Mouse (Mus musculus): ENCODE measurements around the gene Ndfip2. TPM values are rescaled to one million over a fixed set of nuclear protein-coding genes. Genes with fewer than 3 reads are reported as not detected.

Gene Ndfip2
- polyA plus RNA-seq, 1 experiment from 2014 or later: 57.2 TPM

- ATAC-seq (replicated peaks; ENCODE audit: low FRiP score) (no peak), DNase-seq (ENCODE audit: low spot score) (no peak)
- H3K9ac ChIP-seq (ENCODE audit: low read length): no peak overlapping the region
- WGBS: 90% methylated on average over 3 of the region's 3 CpGs
- no peaks in the 10 kb centered on the region for H3K27me3 ChIP-seq (ENCODE audit: control insufficient read depth, insufficient read depth, low read length)
- no peak overlapping the region for H3K27ac ChIP-seq (ENCODE audit: low read depth, low read length)
- no peaks in the 10 kb centered on the region for H3K9me3 ChIP-seq (ENCODE audit: control insufficient read depth, low read length)
- no peak overlapping the region for H3K4me2 ChIP-seq (ENCODE audit: low read depth, low read length, severe bottlenecking)
- no peak overlapping the region for H3K4me3 ChIP-seq (ENCODE audit: low read depth, low read length)
- H3K4me1 ChIP-seq (replicated peaks; ENCODE audit: control insufficient read depth, insufficient read depth, low read length): no peaks in the 10 kb centered on the region
- no peaks in the 10 kb centered on the region for H3K36me3 ChIP-seq (ENCODE audit: control insufficient read depth, insufficient read depth, low read length)
Measured at GRCm38 (mm10) chr14:105293777-105294176, 35.4 kb downstream of the Ndfip2 start.

- DNase-seq (ENCODE audit: low spot score) (no peak), ATAC-seq (replicated peaks; ENCODE audit: low FRiP score) (peak; percentile 27; the same call in 1 of the 2 replicates)
- Histone ChIP-seq H3K4me3 (ENCODE audit: low read depth, low read length) (no peak overlapping the region), H3K27me3 (ENCODE audit: control insufficient read depth, insufficient read depth, low read length) (no peaks in the 10 kb centered on the region), H3K9ac (ENCODE audit: low read length) (no peak overlapping the region), H3K4me2 (ENCODE audit: low read depth, low read length, severe bottlenecking) (no peak overlapping the region), H3K9me3 (ENCODE audit: control insufficient read depth, low read length) (no peaks in the 10 kb centered on the region), H3K27ac (ENCODE audit: low read depth, low read length) (no peak overlapping the region), H3K36me3 (ENCODE audit: control insufficient read depth, insufficient read depth, low read length) (no peaks in the 10 kb centered on the region), H3K4me1 (replicated peaks; ENCODE audit: control insufficient read depth, insufficient read depth, low read length) (no peaks in the 10 kb centered on the region)
- WGBS: 59% methylated on average over 6 of the region's 6 CpGs
Measured at GRCm38 (mm10) chr14:105295820-105296582, 37.6 kb downstream of the Ndfip2 start.

GRCm38 (mm10) chr14:105299744-105300255, 41.4 kb downstream of the Ndfip2 start:
- ATAC-seq (replicated peaks; ENCODE audit: low FRiP score) (no peak), DNase-seq (ENCODE audit: low spot score) (no peak)
- H3K36me3 ChIP-seq (ENCODE audit: control insufficient read depth, insufficient read depth, low read length): no peaks in the 10 kb centered on the region
- WGBS: 85% methylated on average over 5 of the region's 5 CpGs
- no peaks in the 10 kb centered on the region for H3K27me3 ChIP-seq (ENCODE audit: control insufficient read depth, insufficient read depth, low read length)
- no peak overlapping the region for H3K4me3 ChIP-seq (ENCODE audit: low read depth, low read length)
- H3K27ac ChIP-seq (ENCODE audit: low read depth, low read length): no peak overlapping the region
- H3K4me1 ChIP-seq (replicated peaks; ENCODE audit: control insufficient read depth, insufficient read depth, low read length): no peaks in the 10 kb centered on the region
- no peak overlapping the region for H3K4me2 ChIP-seq (ENCODE audit: low read depth, low read length, severe bottlenecking)
- no peaks in the 10 kb centered on the region for H3K9me3 ChIP-seq (ENCODE audit: control insufficient read depth, low read length)
- H3K9ac ChIP-seq (ENCODE audit: low read length): no peak overlapping the region

GRCm38 (mm10) chr14:105300551-105300950, 42.2 kb downstream of the Ndfip2 start:
- Histone ChIP-seq H3K36me3 (ENCODE audit: control insufficient read depth, insufficient read depth, low read length) (no peaks in the 10 kb centered on the region), H3K4me1 (replicated peaks; ENCODE audit: control insufficient read depth, insufficient read depth, low read length) (no peaks in the 10 kb centered on the region), H3K9ac (ENCODE audit: low read length) (no peak overlapping the region), H3K4me3 (ENCODE audit: low read depth, low read length) (no peak overlapping the region), H3K27me3 (ENCODE audit: control insufficient read depth, insufficient read depth, low read length) (no peaks in the 10 kb centered on the region), H3K9me3 (ENCODE audit: control insufficient read depth, low read length) (no peaks in the 10 kb centered on the region), H3K4me2 (ENCODE audit: low read depth, low read length, severe bottlenecking) (no peak overlapping the region), H3K27ac (ENCODE audit: low read depth, low read length) (no peak overlapping the region)
- DNase-seq (ENCODE audit: low spot score) (no peak), ATAC-seq (replicated peaks; ENCODE audit: low FRiP score) (no peak)
- WGBS: 86% methylated on average over 10 of the region's 10 CpGs

GRCm38 (mm10) chr14:105302708-105303107, 44.3 kb downstream of the Ndfip2 start:
- H3K4me2 ChIP-seq (ENCODE audit: low read depth, low read length, severe bottlenecking): no peak overlapping the region
- DNase-seq (ENCODE audit: low spot score) (no peak), ATAC-seq (replicated peaks; ENCODE audit: low FRiP score) (no peak)
- no peak overlapping the region for H3K9ac ChIP-seq (ENCODE audit: low read length)
- H3K27ac ChIP-seq (ENCODE audit: low read depth, low read length): no peak overlapping the region
- 76% methylated on average over 4 of the region's 4 CpGs for WGBS
- no peaks in the 10 kb centered on the region for H3K9me3 ChIP-seq (ENCODE audit: control insufficient read depth, low read length)
- H3K4me3 ChIP-seq (ENCODE audit: low read depth, low read length): no peak overlapping the region
- H3K27me3 ChIP-seq (ENCODE audit: control insufficient read depth, insufficient read depth, low read length): no peaks in the 10 kb centered on the region
- no peaks in the 10 kb centered on the region for H3K36me3 ChIP-seq (ENCODE audit: control insufficient read depth, insufficient read depth, low read length)
- no peaks in the 10 kb centered on the region for H3K4me1 ChIP-seq (replicated peaks; ENCODE audit: control insufficient read depth, insufficient read depth, low read length)

GRCm38 (mm10) chr14:105307716-105308115, 49.3 kb downstream of the Ndfip2 start:
- no peak for ATAC-seq (replicated peaks; ENCODE audit: low FRiP score)
- Histone ChIP-seq H3K27me3 (ENCODE audit: control insufficient read depth, insufficient read depth, low read length) (no peaks in the 10 kb centered on the region), H3K4me3 (ENCODE audit: low read depth, low read length) (no peak overlapping the region), H3K9ac (ENCODE audit: low read length) (no peak overlapping the region), H3K9me3 (ENCODE audit: control insufficient read depth, low read length) (no peaks in the 10 kb centered on the region), H3K27ac (ENCODE audit: low read depth, low read length) (no peak overlapping the region), H3K36me3 (ENCODE audit: control insufficient read depth, insufficient read depth, low read length) (no peaks in the 10 kb centered on the region; the same call in 1 of the 2 replicates), H3K4me1 (replicated peaks; ENCODE audit: control insufficient read depth, insufficient read depth, low read length) (no peaks in the 10 kb centered on the region), H3K4me2 (ENCODE audit: low read depth, low read length, severe bottlenecking) (no peak overlapping the region)
- WGBS: 81% methylated on average over 4 of the region's 4 CpGs
- DNase-seq (ENCODE audit: low spot score): no peak

- Histone ChIP-seq H3K27ac (ENCODE audit: low read depth, low read length) (no peak overlapping the region), H3K9me3 (ENCODE audit: control insufficient read depth, low read length) (no peaks in the 10 kb centered on the region), H3K4me2 (ENCODE audit: low read depth, low read length, severe bottlenecking) (no peak overlapping the region), H3K9ac (ENCODE audit: low read length) (no peak overlapping the region), H3K27me3 (ENCODE audit: control insufficient read depth, insufficient read depth, low read length) (no peaks in the 10 kb centered on the region), H3K4me1 (replicated peaks; ENCODE audit: control insufficient read depth, insufficient read depth, low read length) (no peaks in the 10 kb centered on the region), H3K4me3 (ENCODE audit: low read depth, low read length) (no peak overlapping the region), H3K36me3 (ENCODE audit: control insufficient read depth, insufficient read depth, low read length) (no peaks in the 10 kb centered on the region; the same call in 1 of the 2 replicates)
- DNase-seq (ENCODE audit: low spot score) (no peak), ATAC-seq (replicated peaks; ENCODE audit: low FRiP score) (no peak)
- WGBS: 89% methylated on average over 4 of the region's 4 CpGs
Measured at GRCm38 (mm10) chr14:105312366-105312765, 54.0 kb downstream of the Ndfip2 start.

- no peak overlapping the region for H3K9ac ChIP-seq (ENCODE audit: low read length)
- WGBS: 90% methylated on average over 2 of the region's 2 CpGs
- ATAC-seq (replicated peaks; ENCODE audit: low FRiP score) (no peak), DNase-seq (ENCODE audit: low spot score) (no peak)
- H3K9me3 ChIP-seq (ENCODE audit: control insufficient read depth, low read length): no peaks in the 10 kb centered on the region
- H3K4me1 ChIP-seq (replicated peaks; ENCODE audit: control insufficient read depth, insufficient read depth, low read length): no peaks in the 10 kb centered on the region
- no peaks in the 10 kb centered on the region; the same call in 1 of the 2 replicates for H3K36me3 ChIP-seq (ENCODE audit: control insufficient read depth, insufficient read depth, low read length)
- H3K4me2 ChIP-seq (ENCODE audit: low read depth, low read length, severe bottlenecking): no peak overlapping the region
- H3K27ac ChIP-seq (ENCODE audit: low read depth, low read length): no peak overlapping the region
- H3K27me3 ChIP-seq (ENCODE audit: control insufficient read depth, insufficient read depth, low read length): no peaks in the 10 kb centered on the region
- no peak overlapping the region for H3K4me3 ChIP-seq (ENCODE audit: low read depth, low read length)
Measured at GRCm38 (mm10) chr14:105312944-105313343, 54.6 kb downstream of the Ndfip2 start.

GRCm38 (mm10) chr14:105313877-105314276, 55.5 kb downstream of the Ndfip2 start:
- ATAC-seq (replicated peaks; ENCODE audit: low FRiP score) (0 out of 2 replicates have a peak, but pooled peaks have one; percentile 51), DNase-seq (ENCODE audit: low spot score) (no peak)
- H3K4me3 ChIP-seq (ENCODE audit: low read depth, low read length): no peak overlapping the region
- no peaks in the 10 kb centered on the region for H3K9me3 ChIP-seq (ENCODE audit: control insufficient read depth, low read length)
- no peak overlapping the region for H3K9ac ChIP-seq (ENCODE audit: low read length)
- H3K36me3 ChIP-seq (ENCODE audit: control insufficient read depth, insufficient read depth, low read length): no peaks in the 10 kb centered on the region; the same call in 1 of the 2 replicates
- H3K4me2 ChIP-seq (ENCODE audit: low read depth, low read length, severe bottlenecking): no peak overlapping the region
- no peak overlapping the region for H3K27ac ChIP-seq (ENCODE audit: low read depth, low read length)
- WGBS: 50% methylated on average over 5 of the region's 5 CpGs
- H3K27me3 ChIP-seq (ENCODE audit: control insufficient read depth, insufficient read depth, low read length): no peaks in the 10 kb centered on the region
- no peaks in the 10 kb centered on the region for H3K4me1 ChIP-seq (replicated peaks; ENCODE audit: control insufficient read depth, insufficient read depth, low read length)

Measured in forebrain, embryonic 11.5 days (tissue).